Mouse (Mus musculus): Measurements from ENCODE around the gene Msx2. TPM values are rescaled to one million over a fixed set of nuclear protein-coding genes. Genes with fewer than 3 reads are reported as not detected.

Msx2 gene
- polyA plus RNA-seq, 1 experiment from 2014 or later: 8.7 TPM

DNA sequence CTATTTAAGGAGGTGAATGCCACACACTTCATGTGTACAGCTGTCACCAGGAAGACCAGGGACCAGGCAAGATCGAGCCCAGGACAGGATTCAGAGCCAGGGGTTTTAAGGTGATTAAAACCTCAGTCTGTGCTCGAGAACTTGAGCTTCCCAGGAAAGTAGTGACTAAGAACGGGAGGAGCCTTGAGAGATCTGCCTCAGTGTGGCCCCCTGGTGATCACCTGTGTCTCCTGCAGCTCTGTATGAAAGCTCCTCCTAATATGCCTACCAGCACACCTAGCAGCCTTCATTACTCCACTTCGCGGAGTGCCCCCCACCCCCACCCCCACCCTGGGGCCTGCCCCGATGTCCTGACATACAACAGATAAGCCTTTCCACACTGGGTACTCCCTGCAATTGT, 25.3 kb downstream of the Msx2 start:
- Histone ChIP-seq H3K36me3 (no peaks in the 10 kb centered on the region), H3K4me1 (replicated peaks) (peaks cover 2% of the 10 kb centered on the region; the same call in 1 of the 2 replicates), H3K9me3 (replicated peaks) (no peaks in the 10 kb centered on the region), H3K27me3 (replicated peaks) (peaks cover 16% of the 10 kb centered on the region), H3K9ac (no peak overlapping the region), H3K4me2 (no peak overlapping the region), H3K4me3 (no peak overlapping the region), H3K27ac (ENCODE audit: poor library complexity, severe bottlenecking) (no peak overlapping the region)
- 8% methylated on average over 6 of the region's 6 CpGs for WGBS
- ATAC-seq (ENCODE audit: insufficient number of reproducible peaks, low FRiP score): peak; percentile 21; the same call in 1 of the 2 replicates

DNA sequence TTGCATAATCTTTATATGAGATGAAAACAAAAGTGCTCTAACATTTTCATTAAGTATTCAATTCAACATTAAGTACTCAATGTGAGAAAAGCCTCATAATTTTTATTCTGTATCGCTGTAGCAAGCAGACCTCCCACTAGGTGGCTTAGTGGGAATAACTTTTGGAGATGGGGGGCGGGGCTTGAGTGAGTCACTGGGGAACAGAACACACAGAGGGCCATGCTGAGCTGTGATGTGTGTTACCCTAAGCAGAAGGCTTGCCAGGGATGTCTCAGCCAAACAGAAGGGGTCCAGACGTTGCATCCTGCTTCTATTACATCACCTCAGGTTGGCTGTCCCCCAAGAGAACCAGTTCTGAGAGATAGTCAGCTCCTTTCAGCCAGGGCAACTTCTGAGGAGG, 29.3 kb downstream of the Msx2 start:
- WGBS: 36% methylated on average over 3 of the region's 3 CpGs
- ATAC-seq (ENCODE audit: insufficient number of reproducible peaks, low FRiP score): peak; percentile 48; the same call in 1 of the 2 replicates
- H3K4me2 ChIP-seq: no peak overlapping the region
- H3K36me3 ChIP-seq: no peaks in the 10 kb centered on the region
- H3K27me3 ChIP-seq (replicated peaks): no peaks in the 10 kb centered on the region
- H3K4me1 ChIP-seq (replicated peaks): peaks cover 12% of the 10 kb centered on the region; the same call in 1 of the 2 replicates
- H3K9ac ChIP-seq: no peak overlapping the region
- H3K9me3 ChIP-seq (replicated peaks): no peaks in the 10 kb centered on the region
- H3K4me3 ChIP-seq: no peak overlapping the region
- H3K27ac ChIP-seq (ENCODE audit: poor library complexity, severe bottlenecking): no peak overlapping the region

DNA sequence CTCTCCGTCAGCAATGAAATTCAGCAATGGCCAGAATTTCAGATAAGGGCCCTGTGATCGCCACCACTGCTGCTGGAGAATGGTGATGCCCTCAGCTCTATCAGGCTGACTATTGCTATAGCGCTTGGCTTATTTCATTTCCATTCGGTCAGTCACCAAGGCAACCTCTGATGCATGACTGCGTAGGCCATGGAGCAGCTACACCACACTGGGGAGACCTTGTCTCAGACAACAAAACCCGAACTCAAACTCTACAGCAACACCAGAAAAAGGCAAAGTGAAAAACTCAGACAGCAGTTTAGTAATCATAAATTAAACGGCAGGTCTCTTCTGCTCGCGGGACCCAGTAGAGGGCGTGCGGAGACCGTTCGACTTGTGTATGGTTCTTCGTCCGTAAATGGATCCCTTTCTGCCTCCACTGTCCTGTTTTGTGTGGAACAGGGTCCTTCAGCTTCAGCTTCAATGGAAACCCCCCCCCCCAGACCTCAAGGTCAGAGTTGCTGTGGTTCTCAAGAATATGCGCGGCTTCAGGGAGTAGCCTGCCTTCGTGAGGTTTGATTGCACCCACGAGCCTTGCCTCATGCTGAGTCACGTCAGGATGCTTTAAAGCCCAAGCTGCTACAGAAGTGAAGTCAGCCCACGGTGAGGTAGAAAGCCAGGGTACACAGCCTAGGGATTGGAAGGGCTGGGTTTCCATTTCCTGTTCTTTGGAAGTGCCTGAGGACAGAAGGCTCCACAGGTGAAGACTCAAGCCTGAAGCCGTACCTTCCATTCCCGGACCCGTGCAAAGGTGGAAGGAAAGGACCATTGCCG, 30.5 kb downstream of the Msx2 start:
- no peaks in the 10 kb centered on the region for H3K36me3 ChIP-seq
- 30% methylated on average over 25 of the region's 25 CpGs for WGBS
- peak overlapping the region; percentile 24 for H3K4me3 ChIP-seq

DNA sequence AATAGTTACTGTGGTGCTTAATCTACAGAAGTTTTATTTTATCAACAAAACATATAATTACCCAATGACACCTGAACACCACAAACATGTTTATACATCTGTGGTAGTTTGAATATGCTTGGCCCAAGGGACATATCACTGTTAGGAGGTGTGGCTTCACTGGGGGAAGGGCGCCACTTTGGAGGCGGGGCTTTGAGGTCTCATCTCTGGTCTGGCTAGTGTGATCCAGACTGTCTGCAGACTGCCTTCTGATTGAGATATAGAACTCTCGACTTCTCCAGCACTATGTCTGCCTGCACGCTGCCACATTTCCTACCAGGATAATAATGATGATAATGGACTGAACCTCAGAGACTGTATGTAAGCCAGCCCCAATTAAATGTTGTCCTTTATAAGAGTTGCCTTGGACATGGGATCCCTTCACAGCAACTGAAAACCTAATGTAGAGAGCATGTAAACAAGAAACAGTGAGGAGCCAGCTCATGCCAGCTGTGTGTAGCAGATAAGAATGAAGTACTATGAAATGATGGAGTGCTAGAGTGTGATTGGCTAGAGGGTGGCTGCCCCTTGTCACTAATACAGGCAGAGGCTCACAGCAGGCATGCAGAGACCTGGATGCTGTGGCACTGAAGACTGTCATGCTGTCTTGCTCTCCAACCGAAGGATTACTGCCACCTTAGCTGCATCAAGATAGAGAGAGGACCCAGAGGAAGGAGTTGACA, 31.4 kb downstream of the Msx2 start:
- no peak overlapping the region for H3K9ac ChIP-seq
- peaks cover 12% of the 10 kb centered on the region; the same call in 1 of the 2 replicates for H3K4me1 ChIP-seq (replicated peaks)
- WGBS: 38% methylated on average over 5 of the region's 5 CpGs
- H3K36me3 ChIP-seq: no peaks in the 10 kb centered on the region
- no peak for ATAC-seq (ENCODE audit: insufficient number of reproducible peaks, low FRiP score)
- no peak overlapping the region for H3K4me3 ChIP-seq
- 0 out of 2 replicates have a peak, but pooled peaks cover 4% of the 10 kb centered on the region for H3K27me3 ChIP-seq (replicated peaks)
- H3K4me2 ChIP-seq: no peak overlapping the region
- H3K9me3 ChIP-seq (replicated peaks): no peaks in the 10 kb centered on the region
- no peak overlapping the region for H3K27ac ChIP-seq (ENCODE audit: poor library complexity, severe bottlenecking)

More for the DNA sequence above, 30.5 kb downstream of the Msx2 start:
- Histone ChIP-seq H3K27me3 (replicated peaks) (no peaks in the 10 kb centered on the region), H3K27ac (ENCODE audit: poor library complexity, severe bottlenecking) (no peak overlapping the region), H3K9ac (peak overlapping the region; percentile 43; the same call in 1 of the 2 replicates), H3K4me2 (peak overlapping the region; percentile 64), H3K9me3 (replicated peaks) (no peaks in the 10 kb centered on the region), H3K4me1 (replicated peaks) (peaks cover 12% of the 10 kb centered on the region; the same call in 1 of the 2 replicates)
- 0 out of 2 replicates have a peak, but pooled peaks have one; percentile 22 for ATAC-seq (ENCODE audit: insufficient number of reproducible peaks, low FRiP score)

DNA sequence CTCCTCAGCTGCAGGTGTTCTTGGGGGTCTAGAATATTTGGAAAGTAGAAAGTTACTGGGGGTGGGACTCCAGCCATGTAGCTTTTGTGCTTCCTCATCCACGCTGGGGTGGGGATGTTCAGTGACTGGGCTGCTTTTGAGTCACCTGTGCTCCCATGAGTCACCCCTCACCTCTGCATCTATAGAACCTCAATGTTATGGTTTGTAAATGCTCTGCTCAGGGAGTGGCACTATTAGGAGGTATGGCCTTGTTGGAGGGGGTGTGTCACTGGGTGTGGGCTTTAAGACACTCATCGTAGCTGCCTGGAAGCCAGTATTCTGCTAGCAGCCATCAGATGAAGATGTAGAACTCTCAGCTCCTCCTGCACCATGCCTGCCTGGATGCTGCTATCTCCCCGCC, 32.9 kb downstream of the Msx2 start:
- H3K36me3 ChIP-seq: no peaks in the 10 kb centered on the region
- no peak overlapping the region for H3K9ac ChIP-seq
- no peak overlapping the region for H3K4me2 ChIP-seq
- H3K4me3 ChIP-seq: no peak overlapping the region
- ATAC-seq (ENCODE audit: insufficient number of reproducible peaks, low FRiP score): no peak
- no peak overlapping the region for H3K27ac ChIP-seq (ENCODE audit: poor library complexity, severe bottlenecking)
- 64% methylated on average over 3 of the region's 3 CpGs for WGBS
- peaks cover 12% of the 10 kb centered on the region; the same call in 1 of the 2 replicates for H3K4me1 ChIP-seq (replicated peaks)
- 0 out of 2 replicates have a peak, but pooled peaks cover 4% of the 10 kb centered on the region for H3K27me3 ChIP-seq (replicated peaks)
- no peaks in the 10 kb centered on the region for H3K9me3 ChIP-seq (replicated peaks)

DNA sequence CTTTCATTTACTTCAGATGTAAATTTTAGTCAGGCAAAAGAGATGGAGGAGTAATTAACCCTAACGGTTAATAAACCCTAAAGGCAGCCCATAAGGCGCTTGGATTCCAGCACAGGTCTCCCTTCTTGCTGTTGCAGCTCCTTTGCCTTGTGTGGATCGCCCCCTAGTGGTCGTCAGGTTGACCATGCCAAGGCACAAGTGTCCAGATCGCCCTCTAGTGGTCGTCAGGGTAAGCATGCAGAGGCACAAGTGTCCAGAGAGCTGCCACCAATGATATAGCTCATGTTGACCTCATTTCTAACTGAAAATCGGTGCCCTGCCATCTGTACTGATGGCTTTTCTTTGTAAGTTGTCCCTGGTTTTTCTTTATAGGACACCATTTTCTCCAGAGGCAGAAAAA, 46.4 kb downstream of the Msx2 start:
- H3K36me3 ChIP-seq: no peaks in the 10 kb centered on the region
- no peaks in the 10 kb centered on the region for H3K9me3 ChIP-seq (replicated peaks)
- 25% methylated on average over 7 of the region's 7 CpGs for WGBS
- no peak for ATAC-seq (ENCODE audit: insufficient number of reproducible peaks, low FRiP score)
- H3K9ac ChIP-seq: no peak overlapping the region
- H3K4me3 ChIP-seq: no peak overlapping the region
- no peaks in the 10 kb centered on the region for H3K4me1 ChIP-seq (replicated peaks)
- no peaks in the 10 kb centered on the region for H3K27me3 ChIP-seq (replicated peaks)
- no peak overlapping the region for H3K4me2 ChIP-seq
- no peak overlapping the region for H3K27ac ChIP-seq (ENCODE audit: poor library complexity, severe bottlenecking)

DNA sequence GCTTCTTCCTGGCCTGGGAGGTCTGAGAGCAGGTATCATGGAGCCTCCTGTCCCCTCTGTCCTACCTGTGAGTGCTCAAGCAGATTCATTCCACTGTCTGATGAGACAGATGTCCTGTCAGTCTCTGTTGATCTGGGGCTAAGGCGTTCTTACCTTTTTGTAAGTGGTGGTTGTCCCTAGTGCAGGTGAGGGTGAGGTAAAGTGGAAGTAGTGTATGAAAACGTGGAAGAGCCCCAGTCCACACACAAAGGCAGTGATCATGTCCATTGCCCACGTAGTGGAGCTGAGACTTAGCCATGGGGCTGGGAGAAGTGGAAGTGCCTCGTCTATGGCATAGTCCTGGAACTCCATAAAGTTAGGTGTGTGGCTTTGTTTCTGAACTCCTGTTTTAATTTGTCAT, 51.7 kb downstream of the Msx2 start:
- 76% methylated on average over 4 of the region's 4 CpGs for WGBS
- ATAC-seq (ENCODE audit: insufficient number of reproducible peaks, low FRiP score): no peak
- H3K27ac ChIP-seq (ENCODE audit: poor library complexity, severe bottlenecking): no peak overlapping the region

DNA sequence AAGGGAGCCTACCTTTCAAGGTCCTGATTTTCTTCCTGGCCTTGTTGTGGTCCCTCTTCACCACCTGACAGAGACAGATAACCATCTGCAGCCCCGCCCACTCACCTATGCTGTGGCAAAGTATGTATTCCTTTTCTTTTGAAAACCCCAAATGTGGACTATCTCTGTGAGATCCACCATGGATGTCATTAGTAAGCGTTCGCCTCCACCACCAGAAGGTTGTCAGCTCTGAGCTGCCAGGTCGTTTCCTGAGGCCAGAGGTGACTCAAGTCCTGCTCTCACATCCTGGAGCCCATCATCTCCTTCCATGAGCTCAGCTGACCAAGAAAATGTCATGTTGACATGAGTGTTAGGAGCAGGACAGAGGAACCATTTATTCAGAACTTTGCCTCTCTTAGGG, 52.1 kb downstream of the Msx2 start:
- H3K4me3 ChIP-seq: no peak overlapping the region
- no peak overlapping the region for H3K4me2 ChIP-seq
- H3K9me3 ChIP-seq (replicated peaks): no peaks in the 10 kb centered on the region
- H3K27ac ChIP-seq (ENCODE audit: poor library complexity, severe bottlenecking): no peak overlapping the region
- no peaks in the 10 kb centered on the region; the same call in 1 of the 2 replicates for H3K27me3 ChIP-seq (replicated peaks)
- no peak for ATAC-seq (ENCODE audit: insufficient number of reproducible peaks, low FRiP score)
- no peak overlapping the region for H3K9ac ChIP-seq
- no peaks in the 10 kb centered on the region for H3K36me3 ChIP-seq
- 76% methylated on average over 4 of the region's 4 CpGs for WGBS
- H3K4me1 ChIP-seq (replicated peaks): no peaks in the 10 kb centered on the region; the same call in 1 of the 2 replicates

More for the DNA sequence above, 51.7 kb downstream of the Msx2 start:
- Histone ChIP-seq H3K36me3 (no peaks in the 10 kb centered on the region), H3K4me1 (replicated peaks) (no peaks in the 10 kb centered on the region; the same call in 1 of the 2 replicates), H3K4me2 (no peak overlapping the region), H3K27me3 (replicated peaks) (no peaks in the 10 kb centered on the region; the same call in 1 of the 2 replicates), H3K4me3 (no peak overlapping the region), H3K9ac (no peak overlapping the region), H3K9me3 (replicated peaks) (no peaks in the 10 kb centered on the region)

DNA sequence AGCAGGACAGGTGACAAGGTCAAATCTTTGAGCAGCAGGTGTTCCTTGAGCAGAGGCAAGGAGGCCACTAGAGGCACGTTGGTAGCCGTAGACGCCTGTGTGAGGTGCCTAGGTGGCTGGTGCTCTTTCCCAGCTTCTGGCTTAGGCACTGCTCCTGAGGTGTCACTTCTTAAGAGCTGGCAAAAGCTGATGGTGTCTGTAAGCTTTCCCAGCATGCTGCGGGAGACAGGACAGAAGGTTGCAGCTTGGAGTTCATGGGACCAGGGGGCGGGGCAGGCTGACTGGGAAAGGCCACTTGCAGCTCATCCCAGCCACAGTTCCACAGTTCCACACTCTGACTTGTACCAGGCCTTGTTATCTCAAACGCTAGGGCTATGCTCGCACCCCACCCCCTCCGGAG, 53.2 kb downstream of the Msx2 start:
- H3K27me3 ChIP-seq (replicated peaks): no peaks in the 10 kb centered on the region; the same call in 1 of the 2 replicates
- no peak for ATAC-seq (ENCODE audit: insufficient number of reproducible peaks, low FRiP score)
- no peaks in the 10 kb centered on the region for H3K9me3 ChIP-seq (replicated peaks)
- WGBS: 59% methylated on average over 8 of the region's 8 CpGs
- H3K4me3 ChIP-seq: no peak overlapping the region
- no peak overlapping the region for H3K4me2 ChIP-seq
- no peak overlapping the region for H3K9ac ChIP-seq
- H3K4me1 ChIP-seq (replicated peaks): peaks cover 3% of the 10 kb centered on the region; the same call in 1 of the 2 replicates
- H3K36me3 ChIP-seq: no peaks in the 10 kb centered on the region
- H3K27ac ChIP-seq (ENCODE audit: poor library complexity, severe bottlenecking): no peak overlapping the region

DNA sequence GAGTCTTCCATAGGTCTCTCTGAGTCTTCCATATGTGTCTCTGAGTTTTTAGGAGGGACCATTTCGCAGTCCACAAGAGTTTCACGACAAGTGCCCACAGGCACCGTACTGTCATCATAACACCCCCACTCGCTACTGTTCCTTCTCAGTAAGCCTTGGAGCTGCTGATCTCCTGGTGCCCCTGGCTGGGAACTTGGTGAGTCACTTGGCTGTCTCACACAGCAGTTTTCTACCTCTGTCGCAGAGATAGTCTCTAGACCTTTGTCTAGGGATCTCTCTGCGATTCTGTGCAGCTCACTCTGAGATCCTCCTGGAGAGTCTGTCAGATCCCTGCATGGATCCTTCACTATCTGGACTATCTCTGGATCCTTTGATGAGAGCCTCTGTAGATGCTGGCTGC, 55.2 kb downstream of the Msx2 start:
- WGBS: 85% methylated on average over 6 of the region's 6 CpGs
- Histone ChIP-seq H3K4me2 (no peak overlapping the region), H3K27ac (ENCODE audit: poor library complexity, severe bottlenecking) (no peak overlapping the region), H3K9me3 (replicated peaks) (no peaks in the 10 kb centered on the region), H3K4me1 (replicated peaks) (peaks cover 9% of the 10 kb centered on the region), H3K27me3 (replicated peaks) (no peaks in the 10 kb centered on the region; the same call in 1 of the 2 replicates), H3K4me3 (no peak overlapping the region), H3K9ac (no peak overlapping the region), H3K36me3 (no peaks in the 10 kb centered on the region)
- no peak for ATAC-seq (ENCODE audit: insufficient number of reproducible peaks, low FRiP score)
